9 mouse cellular contexts compared by ENCODE assay signal in genomic region chr1:165775518-165776294, GRCm38 (mm10). TPM values are rescaled to one million over a fixed set of nuclear protein-coding genes. Genes with fewer than 3 reads are reported as not detected.
DNase-seq lines count a peak whose midpoint lies in the region; ATAC-seq lines count a peak whose summit lies in the region.
"Had no signal": no experiment of that assay in that cellular context is flagged by ENCODE, and none has a peak within 500 bp of the region (broad histone marks: within the 10 kb centered on the region; RNA-seq: fewer than 3 reads in every experiment).

No protein-coding gene starts in this region.

- WGBS in kidney, embryonic 16.5 days: 50% methylated on average over 19 of the region's 19 CpGs
- 51% methylated on average over 19 of the region's 19 CpGs for WGBS in limb, embryonic 11.5 days

- no peak overlapping the region for H3K27ac ChIP-seq in kidney, embryonic 16.5 days (ENCODE audit: low read length)
- H3K27ac ChIP-seq in limb, embryonic 11.5 days (replicated peaks; ENCODE audit: low read depth, low read length): no peak overlapping the region
- H3K27ac ChIP-seq: embryonic facial prominence, embryonic 13.5 days had no signal

- no peak for ATAC-seq in kidney, embryonic 16.5 days (ENCODE audit: low FRiP score, low TSS enrichment)
- peak; percentile 28 to 47; a peak in 2 of 4 replicates for ATAC-seq in hematopoietic stem cell, adult 5-6 weeks (replicated peaks in 1 of 2; ENCODE audit: insufficient read depth in 1 of 2, low FRiP score in 2 of 2, low TSS enrichment in 1 of 2, low read depth in 1 of 2, poor library complexity in 2 of 2, severe bottlenecking in 2 of 2)
- no peak for ATAC-seq in limb, embryonic 11.5 days (ENCODE audit: insufficient number of reproducible peaks, low FRiP score, low TSS enrichment, low read depth)

- peaks cover 3% of the 10 kb centered on the region; the same call in 1 of the 2 replicates for H3K36me3 ChIP-seq in kidney, embryonic 16.5 days (ENCODE audit: insufficient read depth, low read length)
- no peaks in the 10 kb centered on the region; the same call in 1 of the 2 replicates for H3K36me3 ChIP-seq in limb, embryonic 11.5 days (ENCODE audit: control insufficient read depth, insufficient read depth, low read length)
- H3K36me3 ChIP-seq: embryonic facial prominence, embryonic 13.5 days had no signal

- H3K4me3 ChIP-seq in kidney, embryonic 16.5 days (ENCODE audit: low read length): no peak overlapping the region
- H3K4me3 ChIP-seq in limb, embryonic 11.5 days (ENCODE audit: low read depth, low read length): no peak overlapping the region
- H3K4me3 ChIP-seq: embryonic facial prominence, embryonic 13.5 days had no signal

- H3K4me2 ChIP-seq in kidney, embryonic 16.5 days (replicated peaks; ENCODE audit: low read depth, low read length): no peak overlapping the region
- no peak overlapping the region for H3K4me2 ChIP-seq in limb, embryonic 11.5 days (ENCODE audit: low read depth, severe bottlenecking)
- H3K4me2 ChIP-seq: embryonic facial prominence, embryonic 13.5 days had no signal

- peaks cover 4% of the 10 kb centered on the region; the same call in 1 of the 2 replicates for H3K4me1 ChIP-seq in kidney, embryonic 16.5 days (ENCODE audit: insufficient read depth, low read length)
- H3K4me1 ChIP-seq in limb, embryonic 11.5 days (ENCODE audit: control insufficient read depth, insufficient read depth, low read length): 0 out of 2 replicates have a peak, but pooled peaks cover 2% of the 10 kb centered on the region

- H3K27me3 ChIP-seq in kidney, embryonic 16.5 days (ENCODE audit: insufficient read depth, low read length): peaks cover 2% of the 10 kb centered on the region; the same call in 1 of the 2 replicates
- H3K27me3 ChIP-seq in limb, embryonic 11.5 days (ENCODE audit: control insufficient read depth, insufficient read depth, low read length): no peaks in the 10 kb centered on the region

- no peak overlapping the region for H3K9ac ChIP-seq in kidney, embryonic 16.5 days (replicated peaks; ENCODE audit: low read length)
- no peak overlapping the region for H3K9ac ChIP-seq in limb, embryonic 11.5 days (ENCODE audit: low read length)
- H3K9ac ChIP-seq: embryonic facial prominence, embryonic 13.5 days had no signal

- DNase-seq in kidney, adult 18-20 months: peak; percentile 40
- DNase-seq in Muller cell, postnatal 12 days (ENCODE audit: inconsistent ontology term): peak; percentile 79
- peak; percentile 89 for DNase-seq in embryo, embryonic 10.5 days (ENCODE audit: low spot score)
- DNase-seq in limb, embryonic 11.5 days (ENCODE audit: low spot score): peak; percentile 66
- peak; percentile 60 to 67 for DNase-seq in natural killer cell, adult 2 months (ENCODE audit: low spot score in 2 of 2)
- no peak for DNase-seq in urinary bladder, postnatal 10 days (ENCODE audit: low spot score)

- no peaks in the 10 kb centered on the region for H3K9me3 ChIP-seq in kidney, embryonic 16.5 days (ENCODE audit: low read length)
- no peaks in the 10 kb centered on the region for H3K9me3 ChIP-seq in limb, embryonic 11.5 days (ENCODE audit: control insufficient read depth, low read length)
- H3K9me3 ChIP-seq: embryonic facial prominence, embryonic 13.5 days had no signal

RNA-seq across cellular contexts. Expression of gene Creg1, which starts 12.2 kb away (rescaled TPM):
- polyA plus RNA-seq in kidney, embryonic 16.5 days (2015; fragmentation: Nextera tagmentation; extraction: Ambion mirVana): 62.2 and 63.5 TPM in 2 replicates
- total RNA-seq in hematopoietic stem cell, adult 5-6 weeks (2017): 118 and 127 TPM in 2 replicates
- 33.6 and 41.6 TPM in 2 replicates for polyA plus RNA-seq in limb, embryonic 11.5 days (2014; fragmentation: Nextera tagmentation; extraction: Ambion mirVana)

RNA-seq across cellular contexts. Expression of gene Cd247, which starts 12.8 kb away (rescaled TPM):
- polyA plus RNA-seq in kidney, embryonic 16.5 days (2015; fragmentation: Nextera tagmentation; extraction: Ambion mirVana): 0.91 and 1.6 TPM in 2 replicates
- total RNA-seq in hematopoietic stem cell, adult 5-6 weeks (2017): 3.6 and 7.2 TPM in 2 replicates
- polyA plus RNA-seq in limb, embryonic 11.5 days (2014; fragmentation: Nextera tagmentation; extraction: Ambion mirVana): 1.2 and 1.6 TPM in 2 replicates

Comparison
In these comparisons a context has a peak if more than half of its experiments do, and no peak if none do; other contexts are left out.
1. ATAC-seq: peak in hematopoietic stem cell, adult 5-6 weeks (2 of 2); none in kidney, embryonic 16.5 days (single experiment) and limb, embryonic 11.5 days (single experiment).